Mouse (Mus musculus): ENCODE measurements around the gene Zfyve16.

The Zfyve16 gene

DNA sequence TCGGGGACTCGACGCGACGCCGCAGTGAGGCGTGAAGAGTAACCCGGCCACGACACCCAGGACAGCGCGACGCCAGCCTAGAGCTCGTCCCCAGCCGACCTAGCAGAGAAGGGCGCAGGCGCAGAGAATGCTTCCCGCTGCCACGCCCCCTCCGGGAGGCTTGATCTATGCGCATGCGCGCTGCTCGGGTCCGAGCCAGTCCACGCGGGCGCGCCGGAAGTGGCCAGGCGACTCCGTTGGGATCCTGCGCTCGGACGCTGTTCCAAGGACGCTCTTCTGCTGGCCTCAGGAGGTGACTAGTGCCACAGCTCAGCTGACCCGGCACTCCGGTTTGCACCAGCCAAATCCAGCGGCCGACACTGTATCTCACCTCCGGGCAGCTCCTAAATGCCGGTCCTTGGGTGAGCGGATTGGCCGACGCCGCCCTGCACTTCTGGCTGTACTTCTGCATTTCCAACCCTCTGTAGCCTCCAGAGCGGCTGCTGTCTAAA lies at the start of gene Zfyve16:
Gene Zfyve16, minus strand, starts transcription at position 148 of the 491 bp plus-strand sequence.
- in situ Hi-C loops (cut with MboI): no loop called here

DNA sequence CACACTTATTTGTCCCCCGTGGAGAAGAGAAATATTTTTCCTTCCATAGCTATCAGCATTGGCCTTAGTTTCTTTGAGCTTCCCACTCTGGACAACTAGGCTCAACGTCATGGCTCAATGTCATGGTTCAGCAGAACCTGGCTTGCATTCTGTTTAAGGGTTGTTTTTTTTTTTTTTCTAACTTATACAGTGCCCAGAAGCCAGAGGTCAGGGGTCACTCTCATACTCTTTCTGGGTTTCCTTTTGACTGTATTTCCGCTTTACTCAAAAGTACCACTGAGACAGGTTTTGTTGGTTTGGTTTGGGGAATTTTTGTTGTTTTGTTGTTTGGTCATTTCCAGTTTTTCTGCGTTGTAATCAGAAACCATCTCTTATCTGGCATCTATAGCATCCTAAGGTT lies 47.5 kb upstream of the Zfyve16 start:
- in situ Hi-C loops (cut with MboI): loop anchor here (5.0 kb wide), 1 partner anchor 164 kb away; no protein-coding TSS in a partner anchor

DNA sequence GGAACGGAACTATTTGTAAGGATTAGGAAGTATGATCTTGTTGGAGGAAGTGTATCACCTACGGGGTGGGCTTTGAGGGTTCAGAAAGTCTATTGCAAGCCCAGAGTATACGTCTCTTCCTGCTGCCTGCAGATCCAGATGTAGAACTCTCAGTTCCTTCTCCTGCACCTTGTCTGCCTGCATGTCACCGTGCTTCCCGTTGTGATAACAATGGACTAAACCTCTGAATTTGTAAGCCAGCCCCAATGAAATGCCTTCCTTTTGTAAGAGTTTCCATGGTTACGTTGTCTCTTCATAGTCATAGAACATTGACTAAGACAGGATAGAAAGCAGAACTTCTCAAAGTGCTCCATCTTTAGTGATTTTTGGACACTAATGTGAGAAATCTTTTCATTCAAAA lies 46.0 kb upstream of the Zfyve16 start:
- in situ Hi-C loops (cut with MboI): loop anchor here (5.0 kb wide), 1 partner anchor 166 kb away; no protein-coding TSS in a partner anchor

DNA sequence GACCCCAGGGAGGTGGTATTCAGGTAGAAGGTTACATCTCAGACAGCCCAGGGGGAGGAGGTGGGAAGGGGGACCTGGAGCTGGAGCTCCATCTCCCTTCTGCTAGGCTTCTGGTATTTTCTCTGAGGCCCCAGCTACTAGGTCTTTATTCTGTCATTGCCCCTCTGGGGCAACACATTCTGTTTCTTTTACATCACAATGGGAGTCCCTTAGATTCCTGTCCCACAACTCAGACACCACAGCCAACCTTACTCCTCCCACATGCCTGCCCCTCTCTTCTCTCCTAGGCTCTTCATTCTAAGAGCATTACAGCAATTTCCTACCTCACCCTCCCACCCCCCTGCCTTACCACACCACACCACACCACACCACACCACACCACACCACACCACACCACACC lies 45.4 kb upstream of the Zfyve16 start, which contains the start of gene Spz1:
Gene Spz1, minus strand, starts transcription at position 101 of the 400 bp plus-strand sequence.
- in situ Hi-C loops (cut with MboI): loop anchor here (5.0 kb wide), 1 partner anchor 166 kb away; no protein-coding TSS in a partner anchor

DNA sequence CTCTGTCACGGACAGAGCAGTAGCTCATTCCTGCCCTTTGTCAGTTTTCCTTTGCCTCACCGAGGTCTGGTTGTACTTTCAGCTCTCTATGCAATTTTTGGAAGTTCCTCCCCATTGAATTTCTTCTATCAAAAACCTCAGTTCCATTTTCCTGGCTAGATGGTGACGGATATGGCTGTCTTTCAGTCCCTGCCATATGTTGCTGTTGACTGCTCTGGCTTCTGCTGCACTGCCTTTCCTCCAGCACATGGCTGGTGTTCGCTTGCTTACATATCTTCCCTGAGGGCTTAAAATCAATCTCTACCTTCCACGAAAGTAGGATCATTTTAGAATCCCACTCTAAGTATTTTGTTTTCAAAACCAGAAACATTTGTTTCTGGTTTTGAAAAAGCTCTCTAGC lies 28.8 kb upstream of the Zfyve16 start:
- in situ Hi-C loops (cut with MboI): no loop called here

DNA sequence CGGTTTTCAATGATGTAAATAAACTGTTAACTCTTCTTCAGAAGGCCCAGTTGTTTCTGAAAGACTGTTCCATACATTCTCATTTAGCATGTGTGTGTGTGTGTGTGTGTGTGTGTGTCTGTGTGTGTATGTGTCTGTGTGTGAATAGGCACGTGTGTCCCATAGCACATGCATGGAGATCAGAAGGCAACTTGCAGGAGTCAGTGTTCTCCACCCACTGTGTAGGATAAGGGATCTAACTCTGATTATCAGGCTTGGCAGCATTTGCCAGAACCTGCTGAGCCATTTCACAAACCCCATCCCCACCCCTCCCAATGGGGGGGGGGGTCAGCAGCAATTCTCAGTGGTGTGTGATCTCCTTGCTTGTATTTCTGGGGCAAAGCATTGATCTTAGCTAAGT lies 26.6 kb upstream of the Zfyve16 start:
- in situ Hi-C loops (cut with MboI): no loop called here

DNA sequence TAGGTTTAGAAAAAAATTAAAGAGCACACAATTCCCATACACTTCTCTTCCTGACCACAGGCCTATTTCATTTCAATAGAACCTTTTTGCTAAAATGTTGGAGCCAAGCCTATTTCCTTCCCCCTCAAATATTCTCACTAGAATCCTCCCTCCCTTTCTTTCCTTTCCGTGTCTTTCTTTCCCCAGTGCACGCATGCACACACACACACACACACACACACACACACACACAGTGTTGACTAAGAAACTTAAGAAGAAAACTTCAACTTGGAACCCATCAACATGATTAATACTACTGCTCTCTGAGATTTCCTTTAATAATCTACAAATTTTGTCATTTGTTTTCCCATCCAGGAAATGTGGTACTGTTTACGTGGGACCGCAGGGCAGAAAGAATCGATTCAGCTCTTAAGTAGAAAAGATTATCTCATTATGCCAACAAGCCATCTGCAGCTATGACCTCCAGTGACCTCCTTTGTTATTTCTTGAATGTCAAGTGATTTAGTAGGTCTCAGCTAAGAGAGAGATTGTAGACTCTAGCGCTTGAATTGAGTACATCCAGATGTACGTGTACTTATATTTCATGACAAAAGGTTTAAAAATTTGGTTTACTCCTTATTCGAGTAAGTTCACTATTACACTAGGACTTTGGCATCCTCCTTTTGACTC lies 25.9 kb upstream of the Zfyve16 start:
- in situ Hi-C loops (cut with MboI): no loop called here

DNA sequence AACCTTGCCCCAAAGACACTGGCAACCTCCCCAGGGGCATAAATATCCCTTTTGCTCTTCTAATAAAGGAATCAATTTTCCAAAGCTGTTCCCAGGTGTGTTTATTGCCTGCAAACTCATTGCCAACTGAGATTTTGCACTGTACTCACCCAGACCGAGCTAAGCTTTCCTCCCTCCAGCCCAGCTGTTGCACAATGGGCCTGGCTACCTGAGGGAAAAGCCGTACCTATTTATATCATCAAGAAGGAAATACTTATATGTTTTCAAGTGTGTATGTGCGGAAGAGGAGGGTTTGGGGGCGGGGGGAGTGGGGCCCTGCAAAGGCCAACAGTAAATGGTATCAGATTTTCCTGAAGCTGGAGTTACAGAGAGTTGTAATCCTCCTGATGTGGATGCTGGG lies 16.4 kb upstream of the Zfyve16 start:
- in situ Hi-C loops (cut with MboI): no loop called here

DNA sequence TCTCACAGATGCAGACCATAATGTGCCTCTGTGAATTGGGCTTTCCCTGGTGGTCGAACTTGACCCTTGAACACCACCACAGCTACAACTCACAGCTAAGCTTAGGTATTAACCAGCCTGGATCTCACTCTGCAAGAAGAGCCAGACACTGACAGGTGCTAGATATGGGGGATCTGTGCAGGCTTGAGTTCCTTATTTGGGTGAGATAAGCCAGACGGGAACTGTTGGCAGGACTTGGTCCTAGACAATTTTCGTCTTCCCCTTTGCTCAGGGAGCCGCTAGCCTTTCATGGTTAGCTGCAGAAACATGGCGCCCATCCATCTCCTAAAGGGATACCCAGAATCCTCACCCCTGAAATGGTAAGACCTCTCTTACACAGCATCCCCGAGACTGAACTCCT lies 10.3 kb upstream of the Zfyve16 start:
- in situ Hi-C loops (cut with MboI): no loop called here

DNA sequence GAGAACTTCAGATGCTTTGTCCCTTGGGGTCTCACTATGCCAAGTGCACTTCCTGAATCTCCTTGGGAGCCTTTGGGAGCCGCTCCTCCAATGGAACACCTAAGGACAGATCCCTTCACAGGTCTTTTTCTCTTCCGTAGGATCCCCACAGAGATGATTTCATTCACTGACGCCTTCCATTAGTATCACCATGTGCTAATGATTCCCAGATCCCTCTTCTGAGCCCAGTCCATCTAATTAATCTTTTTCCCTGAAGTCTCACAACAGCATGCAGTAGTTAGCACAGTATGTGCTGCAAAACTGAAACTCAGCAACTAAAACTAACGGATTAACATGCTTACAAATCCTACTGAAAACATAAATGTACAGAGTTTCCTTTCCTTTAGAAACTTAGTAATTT lies 8.5 kb upstream of the Zfyve16 start:
- in situ Hi-C loops (cut with MboI): no loop called here

DNA sequence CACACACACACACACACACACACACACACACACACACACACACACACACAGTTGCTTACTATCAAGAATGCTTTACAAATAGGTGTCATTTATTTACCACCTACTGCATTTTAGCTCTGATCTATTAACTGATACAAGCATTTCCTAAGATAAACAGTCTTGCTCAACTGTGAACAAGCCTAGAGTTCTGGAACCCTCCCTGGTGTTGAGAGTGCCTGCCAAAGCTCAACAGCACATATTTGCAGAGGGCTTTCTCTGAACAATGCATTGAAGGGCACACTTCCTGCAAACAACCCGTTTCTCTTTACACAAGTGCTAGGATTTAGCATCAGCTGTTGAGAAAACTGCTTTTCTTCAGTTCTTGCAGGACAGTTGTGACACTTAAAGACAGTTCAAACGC lies 3.1 kb upstream of the Zfyve16 start:
- in situ Hi-C loops (cut with MboI): no loop called here

DNA sequence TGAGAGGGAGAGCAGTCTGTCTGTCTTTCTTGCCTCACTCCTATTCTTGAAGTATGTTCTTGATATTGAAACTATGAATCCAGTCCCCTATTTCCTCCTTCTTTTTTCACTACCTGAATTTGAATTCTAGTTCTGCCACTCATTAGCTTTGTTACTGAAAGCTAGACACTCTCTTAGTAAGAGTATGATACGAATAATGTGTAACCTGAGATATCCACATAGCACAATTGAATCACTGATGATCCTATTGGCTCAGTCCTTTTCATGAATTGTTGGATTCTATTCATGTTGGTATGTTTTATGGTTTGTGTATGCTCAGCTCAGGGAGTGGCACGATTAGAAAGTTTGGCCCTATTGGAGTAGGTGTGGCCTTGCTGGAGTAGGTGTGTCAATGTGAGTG lies 1.5 kb upstream of the Zfyve16 start:
- in situ Hi-C loops (cut with MboI): no loop called here

DNA sequence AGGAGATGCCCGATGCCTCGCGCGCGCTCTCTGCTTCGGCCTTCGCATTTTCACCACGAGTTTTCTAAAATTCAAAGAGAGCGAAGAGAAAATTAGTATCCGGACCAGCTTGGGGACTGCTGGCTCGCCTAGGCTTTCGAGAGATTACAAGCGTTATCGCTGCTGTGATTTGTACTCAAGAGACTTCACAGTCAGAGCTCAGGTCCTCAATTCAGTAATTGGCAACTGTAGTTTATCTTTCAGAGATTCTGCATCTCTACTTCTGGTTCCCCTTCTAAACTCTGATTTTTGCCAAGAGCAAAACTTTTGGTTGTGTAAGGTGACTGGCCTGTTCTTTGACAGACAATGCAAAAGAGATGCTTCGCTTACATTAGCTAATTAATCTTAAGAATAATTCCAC lies 569 bp upstream of the Zfyve16 start:
- in situ Hi-C loops (cut with MboI): no loop called here

DNA sequence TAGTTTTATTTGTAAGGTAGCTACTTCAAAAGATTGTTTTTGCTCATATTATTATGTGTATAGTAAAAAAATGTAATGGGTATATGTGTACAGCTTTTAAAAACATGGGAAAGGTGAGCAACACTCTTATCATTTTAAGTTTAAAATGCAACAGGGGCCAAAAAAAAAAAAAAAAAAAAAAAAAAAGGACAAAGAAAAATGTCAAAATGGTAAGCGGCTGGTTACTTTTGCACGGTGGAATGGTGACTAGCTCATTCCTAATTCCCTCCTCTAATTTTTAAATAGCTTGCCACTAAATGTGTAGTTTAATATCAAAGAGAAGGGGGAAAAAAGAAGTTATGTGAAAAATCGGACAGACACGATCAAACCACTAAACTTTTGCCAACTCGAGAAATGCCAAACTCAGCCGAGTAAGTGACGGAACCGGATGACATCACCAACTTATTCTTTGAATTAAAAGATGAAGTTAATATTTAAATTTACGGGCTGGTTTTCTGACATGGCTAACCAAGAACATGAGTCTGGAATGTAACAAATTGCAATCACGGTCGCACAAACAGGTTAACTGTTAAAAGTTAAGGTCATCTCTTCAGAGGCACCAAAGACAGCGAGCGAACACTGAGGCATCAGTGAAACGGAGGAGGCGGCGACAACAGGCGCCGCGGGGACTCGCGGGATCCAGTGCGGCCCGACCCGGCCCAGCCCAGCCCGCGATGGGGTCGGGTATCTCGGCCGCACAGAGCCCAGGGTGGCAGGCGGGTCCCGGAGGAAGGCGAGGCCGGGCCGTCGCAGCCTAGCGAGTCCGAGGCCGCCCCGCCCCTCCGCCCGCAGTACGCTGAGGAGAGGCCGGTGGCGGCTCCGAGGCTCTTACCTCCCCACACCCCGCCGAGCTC lies 594 bp downstream of the Zfyve16 start:
- in situ Hi-C loops (cut with MboI): no loop called here

DNA sequence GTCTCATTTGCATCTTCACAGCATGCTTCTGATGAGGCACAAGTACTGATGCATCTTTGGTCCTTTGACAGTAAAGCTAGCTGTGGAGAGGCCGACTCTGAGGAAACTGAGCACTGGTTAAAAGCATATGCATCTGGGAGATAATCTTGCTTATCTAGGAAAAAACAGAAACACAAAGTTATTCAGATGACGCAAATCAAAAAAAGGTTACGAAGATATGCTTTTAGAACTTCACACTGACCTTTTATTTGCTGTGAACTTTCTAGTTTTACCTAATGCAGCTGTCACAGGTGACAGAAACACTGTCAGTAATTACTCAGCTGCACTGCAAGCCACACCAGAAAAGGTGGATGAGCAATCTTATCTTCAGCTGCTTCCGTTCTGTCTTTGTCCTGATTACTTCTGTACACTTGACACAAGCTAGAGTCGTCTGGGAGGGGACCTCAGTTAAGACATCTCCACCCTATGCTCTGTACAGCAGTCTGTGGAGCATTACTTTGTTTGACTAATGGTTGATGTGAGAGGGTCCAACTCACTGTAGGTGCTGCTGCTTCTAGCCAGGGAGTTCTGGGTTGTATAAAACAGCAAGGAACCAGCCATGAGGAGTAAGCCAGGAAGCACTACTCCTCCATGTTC lies 7.4 kb downstream of the Zfyve16 start:
- in situ Hi-C loops (cut with MboI): no loop called here

DNA sequence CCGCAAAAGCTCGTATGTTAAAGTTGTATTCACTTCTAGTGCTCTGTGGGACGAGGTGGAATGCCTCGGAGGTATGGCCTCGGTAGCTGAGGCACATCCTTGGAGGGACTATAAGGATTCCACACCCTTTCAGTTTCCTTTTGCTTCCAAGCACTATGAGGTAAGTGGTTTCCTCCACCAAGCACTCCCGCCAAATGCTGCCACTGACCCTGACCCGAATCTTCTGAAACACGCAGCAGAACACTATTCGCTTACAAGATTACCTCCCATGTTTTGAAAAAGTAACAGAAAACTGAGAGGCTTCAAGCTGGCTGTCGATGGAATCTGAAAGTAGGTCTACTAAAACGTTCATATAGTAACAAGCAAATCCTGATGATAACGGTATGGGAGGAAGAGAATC lies 25.8 kb downstream of the Zfyve16 start:
- in situ Hi-C loops (cut with MboI): no loop called here

DNA sequence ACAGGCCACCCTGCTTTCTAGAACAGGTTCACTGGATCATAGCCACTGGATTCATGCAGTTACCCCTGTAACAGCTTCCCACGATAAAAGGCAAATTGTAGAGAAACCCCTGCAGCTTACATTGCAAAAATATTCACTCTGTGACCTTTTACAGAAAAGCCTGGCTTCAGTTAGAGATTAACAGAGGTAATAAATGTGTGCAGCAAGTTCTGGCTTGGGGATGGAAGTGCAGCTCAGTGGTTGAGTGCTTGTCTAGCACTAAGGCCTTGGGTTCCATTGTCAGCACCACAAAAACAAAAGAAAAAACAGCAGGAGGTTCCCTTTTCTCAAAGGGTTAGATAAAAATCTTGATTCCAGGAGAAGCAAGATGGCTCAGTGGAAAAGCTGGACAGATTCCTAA lies 38.7 kb downstream of the Zfyve16 start:
- in situ Hi-C loops (cut with MboI): no loop called here

DNA sequence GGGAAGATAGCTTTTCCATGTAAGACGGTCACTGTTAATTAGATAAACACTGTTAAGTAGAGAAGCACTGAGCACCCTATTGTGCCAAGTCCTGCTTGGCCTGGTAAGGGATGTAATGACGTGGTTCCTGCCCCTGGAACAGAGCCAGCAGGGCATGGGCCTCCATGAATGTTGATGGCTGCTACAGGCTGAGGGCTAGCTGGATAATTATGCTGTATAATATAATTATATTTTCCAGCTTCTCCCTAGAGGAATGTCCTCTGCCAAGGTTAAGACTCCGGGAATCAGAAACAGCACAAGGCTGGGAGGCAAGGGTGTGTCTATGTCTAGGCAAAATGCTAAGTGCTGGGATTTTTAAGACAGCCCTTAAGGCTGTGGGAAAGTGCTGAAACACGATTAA lies 39.9 kb downstream of the Zfyve16 start:
- in situ Hi-C loops (cut with MboI): no loop called here

DNA sequence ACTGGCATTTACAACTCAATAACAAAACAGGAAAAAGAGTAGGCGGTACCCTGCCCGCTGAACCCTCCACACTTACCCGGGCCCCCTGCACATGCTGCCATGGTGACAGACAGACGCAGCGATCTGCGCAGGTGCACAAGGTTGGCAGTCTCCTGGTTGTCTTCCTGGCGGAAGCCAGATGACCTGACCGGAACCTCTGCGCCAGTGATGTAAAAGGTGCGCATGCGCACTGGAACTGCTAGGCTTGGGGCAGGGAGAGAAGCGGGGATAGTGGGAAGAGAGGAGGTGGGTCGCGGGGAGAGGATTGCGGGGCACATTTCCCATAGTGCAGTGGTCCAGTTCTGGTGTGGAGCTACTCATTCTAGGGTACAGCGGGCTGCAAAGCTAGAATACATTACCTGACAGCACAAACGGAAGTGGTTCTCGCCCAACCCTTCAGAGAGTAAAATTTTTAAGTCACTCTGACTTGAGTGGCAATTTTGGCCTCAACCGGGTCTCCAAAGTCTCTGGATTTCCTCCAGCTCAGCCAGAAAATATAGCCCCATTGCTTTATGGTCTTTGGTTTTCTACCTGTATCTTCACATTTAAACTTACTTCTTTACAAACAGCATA lies 46.7 kb downstream of the Zfyve16 start, which contains the start of gene Fam151b:
Gene Fam151b, minus strand, starts transcription at position 164 of the 612 bp plus-strand sequence.
- in situ Hi-C loops (cut with MboI): no loop called here

DNA sequence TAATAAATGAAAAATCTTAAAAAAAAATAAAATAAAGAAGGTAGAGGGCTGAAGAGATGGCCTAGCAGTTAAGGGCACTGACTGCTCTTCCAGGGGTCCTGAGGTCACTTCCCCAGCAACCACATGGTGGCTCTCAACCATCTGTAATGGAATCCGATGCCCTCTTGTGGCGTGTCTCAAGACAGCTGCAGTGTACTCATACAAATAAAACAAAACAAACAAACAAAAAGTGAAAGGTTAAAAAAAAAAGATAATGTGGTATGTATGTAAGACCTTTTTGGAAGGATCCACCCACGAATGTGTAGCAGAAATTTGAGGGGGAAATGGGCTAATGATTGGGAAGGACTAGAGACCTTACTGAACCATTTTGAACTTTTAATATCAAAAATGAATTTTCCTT lies 47.3 kb downstream of the Zfyve16 start:
- in situ Hi-C loops (cut with MboI): no loop called here

DNA sequence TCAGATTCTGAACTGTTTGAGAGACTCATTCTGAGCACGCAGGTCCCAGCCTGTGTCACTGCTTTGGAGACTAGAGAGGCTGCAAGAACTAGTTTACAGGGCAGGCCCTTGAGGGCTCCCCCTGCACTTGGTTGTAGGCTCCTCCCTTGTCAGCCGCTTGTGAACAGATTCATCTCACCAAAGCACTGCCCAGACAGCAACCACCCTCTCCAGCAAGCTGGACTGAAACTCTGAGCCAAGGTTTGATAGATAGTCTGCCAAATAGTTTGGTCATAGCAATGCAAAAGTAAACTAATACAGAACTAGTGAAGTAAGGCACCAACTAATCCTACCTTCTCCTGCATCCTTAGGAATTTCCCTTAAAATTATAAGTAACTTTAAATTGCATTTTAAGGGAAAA lies 60.5 kb downstream of the Zfyve16 start:
- in situ Hi-C loops (cut with MboI): no loop called here

DNA sequence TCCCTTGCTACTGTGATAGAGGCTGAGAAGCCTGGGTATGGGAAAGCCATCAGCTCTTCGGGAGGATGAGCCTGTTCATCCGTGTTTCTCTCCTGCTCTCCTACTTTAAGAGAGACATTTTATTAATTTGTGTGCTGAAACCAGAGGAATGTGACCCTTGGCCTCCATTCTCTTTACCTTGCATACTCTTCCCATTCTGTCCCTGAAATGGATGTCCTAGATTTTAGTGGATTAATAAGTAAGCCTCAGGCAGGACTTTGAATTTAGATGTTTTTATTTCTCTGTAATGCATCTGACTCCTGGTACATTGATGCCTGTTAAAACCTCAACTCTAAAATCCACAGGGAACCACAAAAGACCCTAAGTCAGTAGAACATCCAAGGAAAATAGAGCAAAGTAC lies 61.3 kb downstream of the Zfyve16 start:
- in situ Hi-C loops (cut with MboI): no loop called here

All from mature B cell (primary cell).